Mouse (Mus musculus): ENCODE results near the gene Ercc4.

- TF ChIP-seq CTCF (IDR thresholded peaks at IDR 0.05; ENCODE audit: low read depth) = no peak
- TF ChIP-seq EP300 (optimal IDR thresholded peaks at IDR 0.05) = no peak
These were observed 10.3 kb downstream of the Ercc4 start for GRCm38 (mm10) chr16:13119641-13120350.

All from stomach, postnatal 0 days (tissue).